Comparison of ENCODE assay signal across 19 mouse cellular contexts in the genomic region with DNA sequence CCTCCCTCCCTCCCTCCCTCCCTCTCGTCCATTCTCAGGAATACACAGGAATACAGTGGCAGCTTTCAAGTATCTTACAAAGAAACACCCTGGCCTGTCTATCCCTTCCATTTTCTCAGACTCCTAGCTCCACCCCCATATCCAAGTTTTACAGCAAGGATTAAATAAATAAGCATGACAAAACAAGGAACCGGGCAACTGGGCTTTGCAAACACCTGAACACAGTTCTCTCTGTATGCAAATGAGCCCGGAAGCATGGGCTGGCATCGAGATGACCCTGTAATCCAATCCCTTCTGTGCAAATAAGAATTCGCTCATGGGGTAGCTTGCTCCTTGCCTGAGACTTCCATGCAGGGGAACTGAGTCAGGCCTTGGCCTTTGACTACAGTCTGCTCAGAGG.
"Had no signal": no experiment of that assay in that cellular context is flagged by ENCODE, and none has a peak within 500 bp of the region (broad histone marks: within the 10 kb centered on the region; RNA-seq: fewer than 3 reads in every experiment).

No protein-coding gene starts in this region.

- H3K27ac ChIP-seq: limb, embryonic 12.5 days; limb, embryonic 15.5 days; liver, embryonic 14.5 days; midbrain, embryonic 12.5 days; midbrain, embryonic 15.5 days; neural tube, embryonic 13.5 days; stomach, embryonic 15.5 days had no signal

- ATAC-seq: liver, postnatal 0 days; lung, postnatal 0 days; midbrain, embryonic 15.5 days had no signal

- H3K4me2 ChIP-seq: limb, embryonic 12.5 days; limb, embryonic 15.5 days; liver, embryonic 11.5 days; lung, embryonic 14.5 days; midbrain, embryonic 12.5 days; midbrain, embryonic 15.5 days; neural tube, embryonic 13.5 days; stomach, embryonic 15.5 days had no signal

- H3K27me3 ChIP-seq: limb, embryonic 12.5 days; limb, embryonic 15.5 days; midbrain, embryonic 12.5 days; midbrain, embryonic 15.5 days; neural tube, embryonic 13.5 days; stomach, embryonic 15.5 days had no signal

- H3K4me3 ChIP-seq: limb, embryonic 12.5 days; limb, embryonic 15.5 days; midbrain, embryonic 12.5 days; midbrain, embryonic 15.5 days; neural tube, embryonic 13.5 days; stomach, embryonic 15.5 days had no signal

- H3K4me1 ChIP-seq: midbrain, embryonic 12.5 days; midbrain, embryonic 15.5 days; stomach, embryonic 15.5 days had no signal

- DNase-seq: kidney, adult 9 months; kidney, postnatal 25 days; left cerebral cortex, postnatal 4 days; liver, postnatal 0 days; lung, postnatal 4 days; retina, postnatal 1 day; right cerebral cortex, postnatal 25 days; spleen, adult 18-20 months; thymus, postnatal 25 days had no signal

- H3K9ac ChIP-seq: limb, embryonic 12.5 days; limb, embryonic 15.5 days; liver, embryonic 14.5 days; liver, postnatal 0 days; lung, embryonic 14.5 days; midbrain, embryonic 12.5 days; midbrain, embryonic 15.5 days; neural tube, embryonic 13.5 days; stomach, embryonic 15.5 days had no signal

- H3K36me3 ChIP-seq: limb, embryonic 12.5 days; limb, embryonic 15.5 days; midbrain, embryonic 12.5 days; midbrain, embryonic 15.5 days; neural tube, embryonic 13.5 days; stomach, embryonic 15.5 days had no signal

- H3K9me3 ChIP-seq: limb, embryonic 12.5 days; limb, embryonic 15.5 days; midbrain, embryonic 12.5 days; midbrain, embryonic 15.5 days; neural tube, embryonic 13.5 days; stomach, embryonic 15.5 days had no signal
